Comparison of ENCODE assay signal across 8 mouse cellular contexts in genomic region chr17:86444578-86445419, GRCm38 (mm10).
DNase-seq lines count a peak whose midpoint lies in the region; ATAC-seq and TF ChIP-seq lines count a peak whose summit lies in the region.

No protein-coding gene starts in this region.

- H3K9ac ChIP-seq in embryonic facial prominence, embryonic 15.5 days = no peak overlapping the region
- peak overlapping the region; percentile 14; the same call in 1 of the 2 replicates for H3K9ac ChIP-seq in kidney, embryonic 15.5 days

- TF ChIP-seq POLR2A in bone marrow, adult 2 months (IDR thresholded peaks at IDR 0.05; ENCODE audit: borderline replicate concordance, control insufficient read depth, low read depth, low read length) = no peak

- no peaks in the 10 kb centered on the region for H3K9me3 ChIP-seq in embryonic facial prominence, embryonic 15.5 days (replicated peaks)
- no peaks in the 10 kb centered on the region for H3K9me3 ChIP-seq in heart, embryonic 10.5 days
- H3K9me3 ChIP-seq in kidney, embryonic 15.5 days (replicated peaks) = no peaks in the 10 kb centered on the region

- H3K4me1 ChIP-seq in bone marrow, adult 2 months (ENCODE audit: control insufficient read depth, insufficient read depth, low read length) = peaks cover 9% of the 10 kb centered on the region
- H3K4me1 ChIP-seq in embryonic facial prominence, embryonic 15.5 days = peaks cover 19% of the 10 kb centered on the region
- peaks cover 33% of the 10 kb centered on the region for H3K4me1 ChIP-seq in heart, embryonic 10.5 days
- H3K4me1 ChIP-seq in kidney, embryonic 15.5 days = peaks cover 10% of the 10 kb centered on the region

- no peak overlapping the region for H3K4me3 ChIP-seq in bone marrow, adult 2 months (replicated peaks; ENCODE audit: control insufficient read depth, low read depth, low read length)
- H3K4me3 ChIP-seq in embryonic facial prominence, embryonic 15.5 days (replicated peaks) = no peak overlapping the region
- no peak overlapping the region for H3K4me3 ChIP-seq in heart, embryonic 10.5 days
- H3K4me3 ChIP-seq in kidney, embryonic 15.5 days (replicated peaks) = no peak overlapping the region

- DNase-seq in 416B (ENCODE audit: low read depth) = peak; percentile 95
- DNase-seq in heart, embryonic 10.5 days (ENCODE audit: low spot score) = peak; percentile 95
- peak; percentile 80 for DNase-seq in liver
- peak; percentile 87 to 94 for DNase-seq in spleen, postnatal 4 days (ENCODE audit: low spot score in 2 of 2)

- no peaks in the 10 kb centered on the region for H3K36me3 ChIP-seq in embryonic facial prominence, embryonic 15.5 days
- H3K36me3 ChIP-seq in heart, embryonic 10.5 days = no peaks in the 10 kb centered on the region
- H3K36me3 ChIP-seq in kidney, embryonic 15.5 days = no peaks in the 10 kb centered on the region

- WGBS in bone marrow, adult 2 months = 30% methylated on average over 15 of the region's 15 CpGs
- 30% methylated on average over 15 of the region's 15 CpGs for WGBS in embryonic facial prominence, embryonic 15.5 days
- WGBS in heart, embryonic 10.5 days = 38% methylated on average over 15 of the region's 15 CpGs
- 36% methylated on average over 15 of the region's 15 CpGs for whole genome bisulfite sequencing in kidney, embryonic 15.5 days

- peak; percentile 82 for TF ChIP-seq CTCF in bone marrow, adult 2 months (IDR thresholded peaks at IDR 0.05; ENCODE audit: control insufficient read depth, insufficient read depth, low read length)

- no peaks in the 10 kb centered on the region for H3K27me3 ChIP-seq in embryonic facial prominence, embryonic 15.5 days
- no peaks in the 10 kb centered on the region for H3K27me3 ChIP-seq in heart, embryonic 10.5 days (ENCODE audit: insufficient read depth, poor library complexity, severe bottlenecking)
- no peaks in the 10 kb centered on the region for H3K27me3 ChIP-seq in kidney, embryonic 15.5 days

- peak overlapping the region; percentile 67 for H3K27ac ChIP-seq in bone marrow, adult 2 months (ENCODE audit: control insufficient read depth, insufficient read depth, low read depth, low read length, poor library complexity)
- peak overlapping the region; percentile 84 for H3K27ac ChIP-seq in embryonic facial prominence, embryonic 15.5 days (replicated peaks)
- H3K27ac ChIP-seq in heart, embryonic 10.5 days = peak overlapping the region; percentile 82
- peak overlapping the region; percentile 39; the same call in 1 of the 2 replicates for H3K27ac ChIP-seq in kidney, embryonic 15.5 days

- ATAC-seq in embryonic facial prominence, embryonic 15.5 days (ENCODE audit: insufficient number of reproducible peaks, low FRiP score, low TSS enrichment, low read depth) = peak; percentile 85
- peak; percentile 92 for ATAC-seq in kidney, embryonic 15.5 days (replicated peaks; ENCODE audit: low FRiP score)
- ATAC-seq in monocyte, adult 5-6 weeks (replicated peaks; ENCODE audit: insufficient number of reproducible peaks, low FRiP score, low TSS enrichment, poor library complexity, severe bottlenecking) = peak; percentile 85

- H3K4me2 ChIP-seq in embryonic facial prominence, embryonic 15.5 days (replicated peaks) = peak overlapping the region; percentile 32; the same call in 1 of the 2 replicates
- H3K4me2 ChIP-seq in kidney, embryonic 15.5 days = peak overlapping the region; percentile 45
